Comparison of ENCODE assay signal across 18 mouse cellular contexts in genomic region chr12:91202496-91202895, GRCm38 (mm10).
"Had no signal": no experiment of that assay in that cellular context is flagged by ENCODE, and none has a peak within 500 bp of the region (broad histone marks: within the 10 kb centered on the region; RNA-seq: fewer than 3 reads in every experiment).

No protein-coding gene starts in this region.

- H3K9ac ChIP-seq: liver, embryonic 13.5 days; lung, embryonic 15.5 days; midbrain, embryonic 12.5 days; neural tube, embryonic 12.5 days; stomach, embryonic 15.5 days had no signal

- ATAC-seq: lung, postnatal 0 days had no signal

- H3K4me1 ChIP-seq: lung, embryonic 15.5 days; megakaryocyte, embryonic 14.5 days; midbrain, embryonic 10.5 days; neural tube, embryonic 12.5 days; stomach, embryonic 15.5 days had no signal

- H3K4me2 ChIP-seq: liver, embryonic 13.5 days; lung, embryonic 15.5 days; midbrain, embryonic 12.5 days; neural tube, embryonic 12.5 days; stomach, embryonic 15.5 days had no signal

- H3K27me3 ChIP-seq: liver, embryonic 13.5 days; lung, embryonic 15.5 days; megakaryocyte, embryonic 14.5 days; midbrain, embryonic 12.5 days; neural tube, embryonic 12.5 days; stomach, embryonic 15.5 days had no signal

- DNase-seq: liver, embryonic 13.5 days; lung, adult 2 months; lung, postnatal 14 days; lung, postnatal 36 days; midbrain, embryonic 14.5 days; right cerebral cortex, postnatal 14 days; thymus, adult 2 months; thymus, postnatal 25 days; thymus, postnatal 4 days had no signal

- H3K36me3 ChIP-seq: liver, embryonic 13.5 days; lung, embryonic 15.5 days; midbrain, embryonic 10.5 days; midbrain, embryonic 12.5 days; neural tube, embryonic 12.5 days; stomach, embryonic 15.5 days had no signal

- H3K4me3 ChIP-seq: liver, embryonic 13.5 days; lung, embryonic 15.5 days; megakaryocyte, embryonic 14.5 days; midbrain, embryonic 10.5 days; midbrain, embryonic 12.5 days; neural tube, embryonic 12.5 days; stomach, embryonic 15.5 days had no signal

- H3K27ac ChIP-seq: liver, embryonic 13.5 days; lung, embryonic 15.5 days; macrophage; midbrain, embryonic 10.5 days; midbrain, embryonic 12.5 days; neural tube, embryonic 12.5 days; stomach, embryonic 15.5 days; stomach, postnatal 0 days had no signal

- H3K9me3 ChIP-seq: liver, embryonic 13.5 days; lung, embryonic 15.5 days; megakaryocyte, embryonic 14.5 days; midbrain, embryonic 10.5 days; midbrain, embryonic 12.5 days; neural tube, embryonic 12.5 days; stomach, embryonic 15.5 days had no signal
